Mouse (Mus musculus): ENCODE data around the gene Ccnd3.

DNA sequence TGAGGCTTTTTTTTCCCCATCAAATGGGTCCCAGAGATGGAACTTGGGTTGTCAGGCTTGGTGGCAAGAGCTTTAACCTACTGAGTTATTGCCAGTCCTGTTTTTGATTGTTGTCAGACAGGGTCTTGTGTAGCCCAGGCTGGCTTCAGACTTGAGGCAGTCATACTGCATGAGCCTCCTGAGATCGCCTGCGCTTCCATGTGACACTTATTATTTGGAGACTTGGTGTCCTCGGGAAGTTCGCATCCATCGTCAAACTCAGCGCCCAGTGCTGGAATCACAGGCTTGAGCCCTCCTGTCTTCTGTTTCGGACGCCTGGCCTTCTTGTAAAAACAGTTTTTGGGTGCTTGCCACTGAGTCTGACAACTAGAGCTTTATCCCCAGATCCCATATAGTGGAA, 111.3 kb downstream of the Ccnd3 start:
- TF ChIP-seq CTCF (IDR thresholded peaks at IDR 0.05; ENCODE audit: low read depth, low read length) (no peak), EP300 (IDR thresholded peaks at IDR 0.05; ENCODE audit: insufficient read depth, low read depth, low read length) (no peak), POLR2A (IDR thresholded peaks at IDR 0.05; ENCODE audit: insufficient read depth, low read length) (no peak)
